Mouse (Mus musculus) adrenal gland, adult 18-20 months (tissue): ENCODE measurements around the gene Pax2. TPM values are rescaled to one million over a fixed set of nuclear protein-coding genes. Genes with fewer than 3 reads are reported as not detected.

Experiments used
- DNase-seq, 2 experiments: peaks; one replicate each; pipeline ENCODE4 v3.0.0; 2021 to 2022; ENCODE audit warnings: low spot score in 2 of 2
- total RNA-seq, 2 experiments: library from RNA; stranded (reverse); gene quantifications; 1 replicate in 1 of 2; 2 replicates in 1 of 2; pipeline ENCODE4 v1.2.3; 2021

Pax2 gene
- total RNA-seq, 2 experiments from 2014 or later = not detected

GRCm38 (mm10) chr19:44771499-44771898 lies 15.7 kb downstream of the Pax2 start:
- DNase-seq = no peak

- no peak for DNase-seq
Measured at GRCm38 (mm10) chr19:44781987-44782386, 26.1 kb downstream of the Pax2 start.

GRCm38 (mm10) chr19:44784391-44784790 lies 28.5 kb downstream of the Pax2 start:
- DNase-seq = no peak

- no peak for DNase-seq
Measured at GRCm38 (mm10) chr19:44788488-44788887, 32.6 kb downstream of the Pax2 start.

- no peak for DNase-seq
Measured at GRCm38 (mm10) chr19:44791981-44792380, 36.1 kb downstream of the Pax2 start.

- no peak for DNase-seq
Measured at GRCm38 (mm10) chr19:44797110-44798060, 41.5 kb downstream of the Pax2 start.

GRCm38 (mm10) chr19:44798731-44799130 lies 42.9 kb downstream of the Pax2 start:
- DNase-seq = no peak

GRCm38 (mm10) chr19:44799156-44799555 lies 43.3 kb downstream of the Pax2 start:
- DNase-seq = no peak

GRCm38 (mm10) chr19:44800327-44800726 lies 44.5 kb downstream of the Pax2 start:
- DNase-seq = no peak

- no peak for DNase-seq
Measured at GRCm38 (mm10) chr19:44808734-44809133, 52.9 kb downstream of the Pax2 start.

- no peak for DNase-seq
Measured at GRCm38 (mm10) chr19:44812666-44813429, 57.0 kb downstream of the Pax2 start.

- no peak for DNase-seq
Measured at GRCm38 (mm10) chr19:44815111-44815510, 59.3 kb downstream of the Pax2 start.

GRCm38 (mm10) chr19:44817403-44818128 lies 61.7 kb downstream of the Pax2 start:
- DNase-seq = no peak

GRCm38 (mm10) chr19:44818676-44819075 lies 62.8 kb downstream of the Pax2 start:
- no peak for DNase-seq

- DNase-seq = no peak
Measured at GRCm38 (mm10) chr19:44821581-44821980, 65.7 kb downstream of the Pax2 start.

- no peak for DNase-seq
Measured at GRCm38 (mm10) chr19:44822295-44822694, 66.5 kb downstream of the Pax2 start.

GRCm38 (mm10) chr19:44823657-44824056 lies 67.8 kb downstream of the Pax2 start:
- no peak for DNase-seq

- DNase-seq = no peak
Measured at GRCm38 (mm10) chr19:44825216-44825768, 69.4 kb downstream of the Pax2 start.

- no peak for DNase-seq
Measured at GRCm38 (mm10) chr19:44825819-44826218, 70.0 kb downstream of the Pax2 start.

GRCm38 (mm10) chr19:44833391-44833790 lies 77.5 kb downstream of the Pax2 start:
- no peak for DNase-seq
